Mouse (Mus musculus) CD4-positive, CD25-positive, alpha-beta regulatory T cell, adult 4 months (primary cell): ENCODE results near the gene Cpa5. TPM values are rescaled to one million over a fixed set of nuclear protein-coding genes. Genes with fewer than 3 reads are reported as not detected.
A peak's percentile ranks its signal among the peaks of the same experiment; 100 is the strongest.

Experiments used
- ATAC-seq: one replicate; pipeline ENCODE4 v1.8.0; 2017
- polyA plus RNA-seq, 2 experiments: library from polyadenylated mRNA; unstranded; fragments of 100-300 nt; shearing (Covaris generic); gene quantifications; one replicate each; pipeline ENCODE4 v1.2.1; 2017

The Cpa5 gene
- polyA plus RNA-seq, 2 experiments from 2014 or later: not detected

GRCm38 (mm10) chr6:30645379-30645778 is 34.6 kb downstream of the Cpa5 start:
- no peak for ATAC-seq

DNA sequence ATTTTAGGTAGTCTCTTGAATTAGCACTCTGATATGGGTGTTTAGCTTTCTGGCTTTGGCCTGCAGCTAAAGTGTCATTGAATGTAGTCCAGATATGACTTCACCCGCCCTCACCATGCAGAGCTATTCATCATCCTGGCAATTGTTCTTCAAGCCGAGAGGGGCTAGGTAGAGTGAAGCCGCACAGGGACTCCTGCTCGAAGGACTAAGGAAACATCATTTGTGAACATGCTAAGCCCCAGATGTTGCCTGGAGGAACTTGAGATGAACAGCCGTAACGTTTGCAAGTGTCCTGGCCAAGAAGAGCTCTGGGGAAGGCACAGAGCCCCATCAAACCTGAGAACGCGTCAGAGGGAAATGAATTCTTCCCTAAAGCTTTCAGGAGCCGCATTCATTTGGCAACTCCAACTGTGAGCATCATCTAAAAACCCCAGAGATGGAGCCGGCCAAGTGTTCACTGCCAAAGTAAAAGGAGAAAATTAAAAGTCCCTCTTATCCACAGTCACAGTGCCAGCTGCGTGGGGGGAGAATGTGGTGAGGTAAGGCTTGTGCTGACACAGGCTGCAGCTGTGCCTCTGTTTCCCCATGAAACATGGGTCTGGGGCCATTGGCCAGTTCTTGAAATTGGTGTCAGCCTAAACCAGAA is 39.0 kb downstream of the Cpa5 start:
- no peak for ATAC-seq

- no peak for ATAC-seq
Observed at GRCm38 (mm10) chr6:30652425-30653188, 41.8 kb downstream of the Cpa5 start.

GRCm38 (mm10) chr6:30653518-30653917 is 42.7 kb downstream of the Cpa5 start:
- no peak for ATAC-seq

DNA sequence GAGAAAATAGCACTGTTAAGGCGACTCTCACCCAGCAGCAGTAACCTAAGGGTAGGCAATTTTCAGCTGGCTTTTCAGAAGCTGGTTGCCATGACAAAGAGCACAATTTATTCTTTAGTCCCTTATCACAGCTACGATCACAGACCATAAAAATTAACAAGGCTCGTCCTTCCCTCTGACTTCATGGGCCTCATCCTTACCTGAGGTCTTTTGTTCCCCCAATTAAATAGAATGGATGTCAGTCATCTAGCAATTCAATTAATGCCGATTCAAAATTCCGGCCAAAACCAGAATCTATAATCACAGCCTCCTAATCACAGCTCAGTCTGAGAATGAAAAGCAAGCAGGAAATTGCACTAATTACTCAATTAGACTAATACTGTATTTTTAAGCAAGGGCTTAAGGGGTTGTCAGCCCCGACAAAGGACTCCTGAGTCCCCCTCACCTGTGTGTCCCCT is 43.6 kb downstream of the Cpa5 start:
- no peak for ATAC-seq

GRCm38 (mm10) chr6:30654932-30655331 is 44.1 kb downstream of the Cpa5 start:
- no peak for ATAC-seq

DNA sequence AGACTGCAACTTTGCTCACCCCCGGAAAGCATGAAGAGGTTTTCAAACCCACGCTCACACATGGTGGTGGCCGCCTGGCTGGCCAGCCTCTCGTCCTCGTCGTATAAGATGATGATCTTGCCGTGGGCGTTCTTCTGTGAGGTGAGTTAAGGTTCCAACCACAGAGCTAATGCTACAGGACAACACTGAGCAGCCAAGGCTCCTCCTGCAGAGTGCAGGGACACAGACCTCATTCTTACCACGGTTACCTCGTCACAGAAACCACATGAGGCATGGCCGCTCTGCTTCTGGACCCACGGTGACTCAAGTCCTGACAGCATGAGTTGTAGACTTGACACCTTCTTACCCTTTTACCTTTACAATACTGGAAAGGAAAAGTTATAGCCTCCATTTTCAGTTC is 46.5 kb downstream of the Cpa5 start:
- peak; percentile 70 for ATAC-seq

DNA sequence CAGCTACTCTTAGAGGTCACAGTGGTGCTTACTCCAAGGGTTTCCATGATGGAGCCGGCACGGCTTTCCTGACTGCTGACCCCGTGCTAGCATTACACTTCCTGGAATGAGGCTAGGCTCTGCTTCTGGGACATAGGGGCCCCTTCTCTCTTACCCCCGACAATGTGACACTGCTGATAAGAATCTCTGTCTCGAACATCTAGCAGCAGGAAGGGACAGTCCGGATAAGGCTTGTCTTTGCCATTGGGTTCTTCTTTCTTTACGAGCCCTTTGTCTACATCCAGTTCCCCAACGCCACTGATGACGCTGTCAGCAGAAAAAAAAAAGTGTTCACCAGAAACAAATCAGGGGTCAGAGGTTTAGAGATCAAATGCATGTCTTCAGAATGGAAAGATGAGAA is 47.8 kb downstream of the Cpa5 start:
- no peak for ATAC-seq

GRCm38 (mm10) chr6:30664776-30665175 is 54.0 kb downstream of the Cpa5 start:
- no peak for ATAC-seq

GRCm38 (mm10) chr6:30665296-30665695 is 54.5 kb downstream of the Cpa5 start:
- no peak for ATAC-seq

DNA sequence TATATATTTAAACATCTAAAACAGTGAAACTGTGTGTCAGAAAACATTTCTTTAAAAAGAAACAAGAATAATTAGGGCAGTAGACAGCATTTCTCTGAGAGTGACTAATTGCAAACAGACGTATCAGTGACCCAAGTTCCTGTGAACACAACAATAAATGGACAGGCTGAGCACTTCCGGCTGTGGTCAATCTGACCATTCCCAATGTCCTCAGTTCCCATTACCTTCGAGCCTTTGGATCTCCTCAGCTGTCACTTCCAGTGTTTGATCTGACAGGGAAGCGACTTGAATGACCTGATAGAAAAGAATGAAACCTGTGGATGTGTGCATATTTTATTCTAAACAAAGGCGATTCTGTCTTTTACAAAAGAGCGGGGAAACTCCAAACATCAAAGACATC is 55.2 kb downstream of the Cpa5 start:
- ATAC-seq: no peak

DNA sequence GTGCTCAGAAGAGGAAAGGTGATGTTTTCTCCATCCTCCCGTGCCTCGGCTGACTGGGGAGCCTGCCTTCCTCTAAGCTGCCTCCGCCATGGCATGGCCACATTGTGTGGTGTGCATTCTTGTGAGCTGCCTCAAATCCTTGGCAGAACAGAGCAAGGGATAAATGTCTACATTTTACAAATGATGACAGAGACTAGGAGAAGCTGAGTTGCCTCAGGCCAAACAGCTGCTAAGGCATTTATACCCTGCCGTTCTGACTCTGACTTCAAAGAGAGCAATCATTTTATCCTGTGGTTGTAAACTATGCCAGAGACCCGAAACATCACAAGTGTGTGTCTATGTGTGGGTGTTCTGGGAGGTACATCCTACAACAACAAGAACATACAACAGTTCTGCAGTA is 56.8 kb downstream of the Cpa5 start:
- no peak for ATAC-seq

DNA sequence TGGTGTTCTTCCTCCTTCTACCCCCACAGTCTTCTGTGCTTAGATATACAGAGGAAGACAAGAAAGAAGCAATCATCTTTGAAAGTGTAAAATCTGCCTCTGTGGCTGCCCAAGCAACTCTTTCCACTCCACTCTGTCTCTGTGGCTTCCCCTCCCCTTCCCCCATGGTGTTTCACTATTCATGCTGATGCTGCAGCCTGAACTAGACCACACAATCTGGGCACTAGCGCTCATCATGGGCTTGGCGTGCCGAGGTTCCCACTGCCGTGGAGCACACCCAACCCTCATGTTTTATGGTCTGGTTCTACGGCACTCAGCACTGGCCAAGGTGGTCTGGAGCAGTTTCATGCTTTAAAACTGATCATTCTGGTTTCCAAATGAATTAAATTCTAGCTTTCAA is 60.9 kb downstream of the Cpa5 start:
- ATAC-seq: peak; percentile 43

DNA sequence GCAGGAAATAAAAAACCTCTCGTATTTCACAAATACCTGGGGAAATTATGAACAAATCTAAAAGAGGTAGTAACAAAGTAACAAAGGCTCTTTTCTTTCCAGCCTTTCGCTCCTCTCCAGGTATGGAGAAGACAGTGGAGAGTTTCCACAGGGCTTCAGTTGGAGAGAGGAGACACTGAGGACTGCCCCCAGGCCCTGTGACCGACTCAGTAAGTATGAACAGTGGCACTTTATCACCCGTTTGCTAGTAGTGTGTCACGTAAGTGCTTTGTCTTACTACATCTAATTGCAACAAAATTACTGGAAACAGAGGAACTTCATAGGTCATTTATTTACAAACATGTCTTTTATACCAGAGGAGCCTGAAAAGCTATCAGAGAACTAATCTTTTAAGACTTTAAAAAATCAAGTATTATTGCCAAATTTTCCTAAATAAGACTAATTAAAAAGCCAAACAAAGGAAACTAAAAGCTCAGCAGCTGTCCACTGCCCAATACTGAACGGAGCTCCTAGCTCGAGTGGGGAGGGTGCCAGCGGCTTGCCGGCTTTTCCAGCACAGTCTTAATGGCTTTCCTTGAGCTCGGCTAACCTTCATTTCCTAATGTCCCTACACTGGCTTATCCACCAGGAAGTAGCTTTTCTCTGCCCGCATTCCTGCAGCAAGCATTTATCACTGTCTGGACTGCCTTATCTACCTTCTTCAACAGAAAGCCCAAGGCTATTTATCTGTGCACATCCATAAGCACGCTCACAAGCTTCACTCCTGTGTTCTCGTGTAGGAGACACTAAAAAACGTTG is 63.2 kb downstream of the Cpa5 start:
- ATAC-seq: no peak

- no peak for ATAC-seq
Observed at GRCm38 (mm10) chr6:30674714-30675280, 64.0 kb downstream of the Cpa5 start.

- ATAC-seq: no peak
Observed at GRCm38 (mm10) chr6:30675281-30675771, 64.5 kb downstream of the Cpa5 start.

DNA sequence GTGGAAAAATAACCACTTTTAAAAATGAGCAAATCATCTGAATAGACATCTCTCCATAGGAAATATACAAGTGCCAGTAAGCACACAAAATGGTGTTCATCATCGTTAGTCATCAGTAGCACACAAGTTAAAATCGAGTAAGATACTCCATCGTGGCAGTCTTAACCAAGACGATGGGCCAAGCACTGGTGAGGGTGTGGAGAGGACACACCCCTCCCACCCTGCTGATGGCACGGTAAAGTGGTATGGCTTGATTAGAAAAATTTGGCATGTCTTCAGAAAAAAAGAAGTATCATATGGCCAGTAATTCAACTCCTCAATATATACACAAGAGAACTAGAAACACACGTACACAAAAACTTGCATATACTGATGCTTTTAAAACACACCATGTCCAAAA is 65.7 kb downstream of the Cpa5 start:
- ATAC-seq: no peak

DNA sequence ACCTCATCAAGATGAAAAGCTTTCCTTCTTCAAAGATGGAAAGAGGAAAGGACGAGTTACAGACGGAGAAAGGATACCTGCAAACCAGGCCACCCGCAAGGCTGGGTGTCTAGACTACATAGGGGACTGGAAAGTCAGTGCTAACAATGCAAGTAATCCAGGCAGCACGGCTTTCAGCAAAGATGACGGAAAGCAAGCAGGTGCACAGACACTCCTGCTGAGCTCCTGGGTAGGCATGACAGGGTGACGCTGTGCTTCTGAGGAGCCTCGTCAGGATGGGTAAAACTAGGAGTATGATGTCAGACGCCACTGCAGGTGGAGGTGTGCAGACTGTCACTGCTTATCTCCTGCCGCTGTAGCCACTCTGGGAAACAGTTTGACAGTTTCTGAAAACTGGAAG is 66.8 kb downstream of the Cpa5 start:
- no peak for ATAC-seq

DNA sequence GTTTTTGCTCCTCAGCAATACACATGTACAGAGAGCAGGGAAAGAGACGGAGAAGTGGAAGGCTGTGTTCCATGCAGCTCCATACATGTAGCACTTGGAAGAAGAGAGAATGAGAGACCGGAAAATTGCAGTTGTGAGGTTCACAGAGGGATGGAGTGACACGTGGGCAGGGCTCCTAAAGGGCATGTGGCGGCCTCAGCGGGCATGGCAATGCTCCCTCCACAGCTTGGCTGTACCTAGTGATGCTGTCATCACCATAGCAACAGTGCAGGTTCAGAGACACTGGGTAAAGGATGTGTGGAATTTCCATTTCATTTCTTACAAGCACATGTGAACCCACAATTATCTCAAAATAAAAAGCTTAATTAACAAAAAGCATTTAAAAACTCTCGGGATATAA is 67.7 kb downstream of the Cpa5 start:
- ATAC-seq: no peak

DNA sequence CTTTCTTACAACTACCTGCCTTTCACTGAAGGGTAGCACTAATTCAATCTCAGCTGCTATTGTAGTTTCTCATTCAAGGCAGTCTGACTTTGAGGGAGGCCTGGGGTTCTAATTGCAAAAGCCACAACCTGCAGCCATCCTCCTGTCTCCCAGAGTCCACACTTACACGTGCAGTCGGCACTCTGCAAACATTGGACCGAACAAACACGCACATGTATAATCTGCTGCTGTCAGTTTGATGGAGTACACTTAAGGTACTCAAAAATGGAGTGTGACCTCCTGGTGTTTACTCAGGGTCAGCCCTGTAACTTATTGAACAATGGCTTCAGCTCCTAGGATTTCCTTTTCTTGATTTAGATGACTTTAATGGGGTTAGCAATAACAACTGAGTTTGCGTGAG is 68.8 kb downstream of the Cpa5 start:
- no peak for ATAC-seq

GRCm38 (mm10) chr6:30680442-30680841 is 69.6 kb downstream of the Cpa5 start:
- ATAC-seq: no peak
